Mouse (Mus musculus): ENCODE measurements around the gene Syvn1.

The Syvn1 gene

DNA sequence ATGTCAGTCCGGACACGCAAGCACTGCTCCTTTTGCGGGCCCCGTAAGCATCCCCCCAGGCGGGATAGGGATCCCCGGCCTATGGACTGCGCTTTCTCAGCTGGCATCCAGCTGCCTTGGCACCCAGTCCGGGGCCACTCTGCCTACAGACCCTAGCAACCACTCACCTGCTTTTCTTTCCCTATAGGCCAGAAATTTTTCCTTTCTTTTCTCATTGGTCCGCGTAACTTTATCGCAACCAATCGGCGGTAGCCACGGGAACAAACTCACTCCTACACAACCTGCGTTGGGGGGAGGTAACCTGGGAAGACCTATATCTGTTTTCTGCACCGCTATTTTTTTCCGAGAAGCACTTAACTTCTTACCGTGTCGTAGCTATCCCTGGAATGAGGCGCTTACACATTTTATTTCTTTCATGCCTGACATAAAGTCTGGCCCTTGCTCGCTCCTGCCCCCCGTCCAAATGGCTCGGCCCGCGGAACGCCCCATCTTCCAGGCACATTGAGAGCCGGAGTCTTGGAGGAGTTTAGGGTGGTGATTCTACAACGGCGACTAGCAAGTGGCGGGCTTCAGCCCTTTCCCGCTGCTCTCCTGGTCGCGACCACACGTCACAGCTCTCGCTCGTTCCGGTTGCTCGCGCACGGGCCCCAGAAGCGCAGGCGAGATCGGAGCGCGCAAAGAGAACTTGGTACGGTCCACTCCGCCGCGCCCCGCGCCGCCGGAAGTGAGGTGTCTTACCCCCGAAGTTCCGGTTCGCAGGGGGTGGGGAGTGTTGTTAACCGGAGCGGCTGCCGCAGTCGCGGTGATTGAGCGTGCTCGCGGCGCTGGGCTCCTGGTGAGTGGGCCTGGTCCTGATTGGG lies at the start of gene Syvn1:
Gene Syvn1, plus strand, starts transcription at position 283 of the 860 bp plus-strand sequence.
- DNase-seq (ENCODE audit: low read depth, low spot score), result peak; percentile 95

DNA sequence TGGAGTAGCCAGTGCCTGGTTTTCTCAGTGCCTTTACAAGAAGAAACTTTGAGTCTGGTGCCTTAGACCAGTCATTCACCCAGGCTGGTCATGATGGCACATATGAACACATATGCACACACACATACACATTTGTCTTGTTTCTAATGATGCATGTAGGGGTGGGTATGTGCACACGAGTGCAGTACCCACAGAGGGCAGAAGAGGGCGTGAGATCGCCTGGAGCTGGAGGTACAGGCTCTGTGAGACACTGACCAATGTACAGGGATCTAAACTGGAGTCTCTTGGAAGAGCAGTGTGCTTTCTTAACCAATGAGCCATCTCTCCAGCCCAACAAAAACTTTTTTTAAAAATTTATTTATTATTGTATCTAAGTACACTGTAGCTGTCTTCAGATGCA lies 48.2 kb upstream of the Syvn1 start:
- peak; percentile 75 for DNase-seq (ENCODE audit: low read depth, low spot score)

DNA sequence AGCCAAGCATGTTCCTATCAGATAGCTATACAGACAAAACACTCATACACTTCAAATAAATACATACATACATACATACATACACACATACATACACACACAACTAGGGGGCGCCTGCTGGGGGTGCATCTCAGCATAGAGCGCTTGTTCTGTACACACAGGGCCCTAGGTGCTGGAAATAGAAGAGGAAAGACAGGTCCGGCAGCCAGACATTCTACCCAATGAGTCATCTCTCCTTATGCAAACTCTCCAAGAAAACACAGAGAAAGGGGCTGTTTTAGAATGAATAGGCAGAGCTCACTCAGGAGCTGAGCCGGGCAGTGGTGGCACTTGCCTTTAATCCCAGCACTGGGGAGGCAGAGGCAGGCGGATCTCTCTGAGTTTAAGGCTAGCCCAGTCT lies 46.4 kb upstream of the Syvn1 start:
- no peak for DNase-seq (ENCODE audit: low read depth, low spot score)

DNA sequence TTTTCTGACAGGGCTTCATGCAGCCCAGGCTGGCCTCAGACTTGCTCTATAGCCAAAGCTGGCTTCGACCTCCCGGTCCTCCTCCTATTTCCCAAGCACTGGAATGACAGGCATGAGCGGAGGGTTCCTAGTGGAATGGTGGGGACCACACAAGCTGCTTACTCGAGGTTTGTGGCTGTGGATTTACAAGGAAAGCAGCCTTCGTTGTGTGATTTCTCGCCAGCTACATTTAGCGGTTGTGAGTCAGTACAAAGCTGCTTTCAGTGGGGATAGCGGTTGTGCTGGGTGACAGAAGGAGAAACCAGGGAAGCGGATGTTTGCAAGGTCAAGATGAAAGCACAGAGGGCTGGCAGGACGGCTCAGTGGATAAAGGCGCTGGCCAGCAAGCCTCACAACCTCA lies 40.8 kb upstream of the Syvn1 start:
- DNase-seq (ENCODE audit: low read depth, low spot score), result no peak

DNA sequence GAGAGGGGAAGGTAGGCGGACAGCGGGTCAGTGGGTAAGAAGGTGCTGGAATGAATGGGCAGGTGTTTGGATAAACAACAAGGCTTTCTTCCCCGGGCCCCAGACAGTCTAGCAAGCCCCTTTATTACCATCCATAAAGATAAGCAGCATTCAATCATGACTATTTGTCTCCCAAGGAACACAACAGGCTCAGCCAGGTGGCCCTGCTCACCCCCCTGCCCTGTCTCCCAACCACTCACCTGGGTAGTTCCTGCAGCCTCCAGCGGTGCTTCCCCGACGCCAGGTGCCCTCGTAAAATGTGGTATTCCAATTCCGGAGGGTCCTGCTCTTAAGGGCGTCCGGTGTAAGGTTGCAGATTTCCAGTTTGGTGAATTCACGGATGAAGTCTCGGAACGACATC lies 39.4 kb upstream of the Syvn1 start:
- no peak for DNase-seq (ENCODE audit: low read depth, low spot score)

DNA sequence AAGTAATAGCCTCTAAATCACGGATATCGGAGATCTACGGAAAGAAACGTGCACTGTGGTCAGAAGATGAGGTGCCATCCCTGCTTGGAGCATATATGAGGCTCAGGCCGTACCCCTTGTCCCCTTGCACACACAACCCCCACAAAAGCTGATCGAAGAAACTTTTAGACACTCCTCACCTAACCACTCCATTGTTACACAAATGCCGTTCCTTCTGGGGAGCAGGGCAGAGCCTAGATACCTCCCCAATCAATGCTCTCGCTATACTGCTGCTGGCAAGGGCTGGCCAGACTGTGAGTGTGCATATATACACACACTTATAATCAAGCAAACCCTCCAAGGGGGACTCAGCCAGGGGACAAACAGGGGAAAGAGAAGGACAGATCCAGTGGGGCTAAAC lies 37.2 kb upstream of the Syvn1 start:
- DNase-seq (ENCODE audit: low read depth, low spot score), result no peak

DNA sequence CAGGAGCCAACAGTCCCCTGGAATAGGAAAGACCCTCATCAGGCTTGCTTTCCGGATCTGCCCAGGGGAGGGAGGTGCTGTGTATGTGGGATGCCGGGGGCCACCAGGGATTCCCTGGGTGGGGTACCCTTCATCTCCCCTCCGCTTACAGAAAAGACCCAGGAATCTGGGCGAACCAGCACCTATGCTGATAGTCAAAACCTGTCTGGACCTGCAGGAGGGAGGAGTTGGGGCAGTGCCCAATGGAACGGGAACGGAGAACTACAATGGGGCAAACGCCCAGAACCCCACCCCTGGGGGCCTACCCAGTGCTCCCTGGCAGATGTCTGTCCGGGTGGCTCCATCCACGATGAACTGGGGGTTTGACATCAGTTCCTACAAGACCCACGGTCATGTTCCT lies 32.7 kb upstream of the Syvn1 start:
- no peak for DNase-seq (ENCODE audit: low read depth, low spot score)

DNA sequence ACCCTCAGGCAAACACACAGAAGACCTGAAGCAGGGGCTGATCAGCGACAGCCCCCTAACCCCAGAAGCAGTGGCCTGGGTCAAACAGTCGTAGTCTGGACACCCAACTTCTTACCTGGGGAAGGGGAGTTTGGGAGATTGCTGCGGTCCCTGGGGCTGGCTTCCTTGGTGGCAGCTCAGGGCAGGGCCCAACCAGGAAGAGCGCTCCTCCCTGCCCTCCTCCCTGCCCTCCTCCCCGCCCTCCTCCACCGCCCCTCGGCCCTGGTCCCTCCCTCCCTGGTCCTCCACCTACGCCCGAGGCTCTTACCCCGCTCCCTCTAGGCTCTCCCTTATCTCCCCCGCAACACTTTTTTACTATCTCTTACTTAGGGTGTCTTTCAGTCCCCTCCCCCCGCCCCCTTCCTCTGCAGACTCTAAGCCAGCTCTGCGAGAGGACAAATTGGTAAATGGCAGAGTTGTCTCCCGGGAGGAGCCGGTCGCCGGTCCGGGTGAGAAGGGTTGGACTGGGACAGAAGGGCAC lies 31.3 kb upstream of the Syvn1 start:
- peak; percentile 81 for DNase-seq (ENCODE audit: low read depth, low spot score)

DNA sequence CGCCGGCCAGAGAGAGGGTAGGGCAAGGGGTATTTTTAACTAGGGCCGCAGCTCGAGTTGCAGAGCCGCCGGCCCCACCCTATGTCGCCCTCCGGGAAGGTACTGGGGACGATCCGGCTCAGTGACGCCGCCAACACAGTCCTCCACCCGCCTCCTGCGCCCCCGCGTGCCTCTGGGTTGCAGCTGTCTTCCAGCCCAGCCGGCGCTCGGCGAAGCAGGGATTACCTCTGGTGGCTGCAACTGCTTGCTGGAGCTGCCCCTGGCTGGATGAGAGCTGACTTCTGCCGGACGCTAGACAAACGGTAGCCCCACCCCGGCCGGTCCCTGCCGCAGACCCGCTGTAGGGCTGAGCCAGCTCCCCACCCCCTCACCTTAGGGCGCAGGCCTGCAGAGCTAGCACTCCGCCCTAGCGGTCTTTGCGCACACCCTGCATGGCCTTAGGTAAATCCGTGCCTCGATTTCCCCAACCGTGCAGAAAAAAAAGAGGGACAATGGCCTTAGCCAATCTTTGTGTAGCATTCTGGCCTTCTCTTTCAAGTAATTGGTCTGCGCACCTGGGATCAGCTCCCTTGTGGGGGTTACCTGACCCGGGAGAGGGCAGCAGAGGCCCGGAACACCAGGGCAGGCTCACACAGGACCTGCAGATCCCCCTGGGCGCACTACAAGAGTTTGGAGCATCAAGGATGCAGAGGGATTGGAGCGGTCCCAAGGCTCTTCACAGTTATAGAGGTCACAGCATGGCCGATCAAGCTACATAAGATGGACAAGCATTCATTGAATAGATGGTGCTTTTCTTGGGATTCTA lies 30.7 kb upstream of the Syvn1 start, which contains the start of gene Capn1:
Gene Capn1, minus strand, starts transcription at position 387 of the 805 bp plus-strand sequence.
- DNase-seq (ENCODE audit: low read depth, low spot score), result peak; percentile 88

DNA sequence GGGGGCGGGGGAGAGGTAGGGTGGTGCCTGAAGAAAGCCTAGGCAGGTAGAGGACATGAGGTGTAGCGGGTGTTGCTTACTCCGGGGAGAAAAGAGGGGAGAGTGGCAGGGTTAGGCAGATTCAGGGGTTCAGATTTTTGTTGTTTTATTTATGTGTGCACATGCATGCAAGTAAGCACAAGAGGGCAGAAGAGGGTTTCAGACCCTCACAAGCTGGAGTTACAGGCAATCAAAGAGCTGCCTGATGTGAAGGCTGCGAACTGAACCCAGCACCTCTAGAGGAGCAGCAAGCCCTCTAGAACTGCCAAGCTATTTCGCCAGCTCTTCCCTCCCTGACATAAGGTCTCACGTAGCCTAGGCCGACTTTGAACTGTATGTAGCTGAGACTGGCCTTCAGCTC lies 29.8 kb upstream of the Syvn1 start:
- DNase-seq (ENCODE audit: low read depth, low spot score), result peak; percentile 57

DNA sequence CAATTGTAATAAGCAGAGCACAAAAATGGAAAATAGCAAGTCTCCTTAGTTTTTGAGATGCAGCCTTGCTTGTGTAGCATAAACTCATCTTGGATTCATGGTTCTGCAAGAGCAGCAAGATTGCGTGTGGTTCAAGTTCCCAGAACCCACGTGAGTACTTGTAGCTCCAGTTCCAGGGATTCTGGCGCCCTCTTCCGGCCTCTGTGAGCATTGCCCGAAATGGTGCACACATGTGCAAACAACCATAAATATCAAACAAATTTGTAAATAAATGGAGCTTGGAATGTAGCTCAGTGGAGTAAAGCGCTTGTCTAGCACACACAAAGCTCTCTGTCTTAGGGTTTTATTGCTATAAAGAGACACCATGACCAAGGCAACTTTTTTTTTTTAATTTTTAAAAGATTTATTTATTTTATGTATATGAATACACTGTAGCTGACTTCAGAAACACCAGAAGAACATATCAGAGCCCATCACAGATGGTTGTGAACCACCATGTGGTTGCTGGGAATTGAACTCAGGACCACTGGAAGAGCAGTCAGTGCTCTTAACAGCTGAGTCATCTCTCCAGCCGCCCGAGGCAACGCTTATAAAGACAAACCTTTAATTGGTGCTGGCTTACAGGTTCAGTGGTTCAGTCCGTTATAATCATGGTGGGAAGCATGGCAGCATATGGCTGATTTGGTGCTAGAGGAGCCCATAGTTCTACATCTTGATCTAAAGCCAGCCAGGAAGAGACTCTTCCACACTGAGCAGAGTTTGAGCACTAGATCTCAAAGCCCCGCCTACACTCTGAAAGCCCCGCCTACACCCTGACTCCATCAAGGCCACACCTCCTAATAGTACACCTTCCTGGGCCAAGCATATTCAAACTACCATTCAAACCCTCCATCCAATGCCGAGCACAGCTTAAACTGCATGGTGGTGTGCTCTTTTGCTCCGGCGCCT lies 28.0 kb upstream of the Syvn1 start:
- peak; percentile 95 for DNase-seq (ENCODE audit: low read depth, low spot score)

DNA sequence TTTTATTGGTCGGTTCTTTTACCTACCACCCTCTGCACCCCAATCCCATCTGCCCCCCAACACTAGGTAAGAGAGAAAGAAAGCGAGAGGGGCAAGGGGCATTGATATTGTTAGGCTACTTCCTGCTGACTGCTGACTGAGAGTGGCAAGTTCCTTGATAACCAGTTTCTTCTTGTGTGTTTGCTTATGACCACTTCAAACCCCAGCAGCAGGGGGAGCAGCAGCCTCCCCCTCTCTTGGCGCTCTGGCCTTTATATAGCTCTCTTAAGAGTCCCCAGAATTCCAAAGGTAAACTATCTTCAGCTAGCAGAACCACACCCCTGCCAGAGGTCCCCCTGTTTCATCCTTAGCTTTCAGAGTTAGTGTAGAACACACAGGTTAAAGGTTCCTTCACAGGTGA lies 26.1 kb upstream of the Syvn1 start:
- DNase-seq (ENCODE audit: low read depth, low spot score), result no peak

DNA sequence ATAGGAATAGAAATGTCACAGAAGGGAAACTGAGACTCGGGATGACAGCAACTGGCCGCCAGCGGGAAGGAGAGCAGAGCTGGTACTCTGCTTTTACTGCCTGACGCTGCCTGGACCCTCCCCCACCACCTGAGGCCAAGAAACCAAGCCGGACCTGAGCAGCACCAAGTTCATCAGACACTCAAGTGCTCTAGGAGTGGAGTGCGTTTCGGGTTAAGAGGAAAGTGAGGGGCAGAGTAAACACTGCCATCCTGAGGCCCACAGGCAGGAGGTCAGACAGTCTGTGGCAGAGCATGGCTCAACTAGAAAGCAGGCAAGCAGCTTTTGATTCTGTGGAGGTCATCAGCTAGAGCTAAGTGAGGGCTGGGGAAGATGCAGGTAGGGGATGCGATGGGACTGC lies 23.3 kb upstream of the Syvn1 start:
- no peak for DNase-seq (ENCODE audit: low read depth, low spot score)

DNA sequence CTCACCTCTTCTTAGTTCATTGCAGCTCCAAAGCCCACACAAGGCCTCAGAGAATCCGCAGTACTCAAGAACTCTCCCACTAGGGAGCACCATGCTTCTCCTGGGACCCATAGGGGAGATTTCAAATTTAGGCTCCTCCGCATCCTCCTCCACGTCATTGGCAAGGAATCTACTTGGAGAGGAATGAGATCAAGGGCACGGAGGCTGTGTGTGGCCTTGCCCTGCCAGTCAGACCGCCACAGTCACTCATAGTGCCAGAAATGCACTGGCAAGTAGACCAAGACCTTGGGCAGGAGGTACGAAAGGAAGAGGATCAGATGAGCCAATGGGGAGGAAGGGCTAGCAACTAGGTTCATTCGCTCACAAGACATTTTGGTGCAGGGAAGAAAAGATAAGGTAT lies 22.4 kb upstream of the Syvn1 start:
- no peak for DNase-seq (ENCODE audit: low read depth, low spot score)

DNA sequence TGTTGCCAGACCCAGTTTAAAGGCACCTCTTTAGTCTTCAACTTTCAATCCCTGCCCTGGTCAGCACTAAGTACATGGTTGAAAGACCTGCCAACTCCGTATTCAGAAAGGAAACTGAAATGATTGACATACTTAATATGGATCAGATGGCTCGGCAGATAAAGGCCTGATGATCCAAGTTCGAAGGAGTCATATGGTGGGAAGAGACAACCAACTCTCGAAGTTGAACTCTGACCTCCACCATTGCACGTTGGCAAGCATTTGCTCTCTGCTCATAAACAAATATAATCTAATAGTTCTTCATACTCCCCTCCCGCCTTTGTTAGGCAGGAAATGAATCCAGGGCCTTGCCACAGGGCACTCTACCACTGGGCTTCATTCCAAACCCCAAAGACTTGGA lies 17.4 kb upstream of the Syvn1 start:
- DNase-seq (ENCODE audit: low read depth, low spot score), result no peak

DNA sequence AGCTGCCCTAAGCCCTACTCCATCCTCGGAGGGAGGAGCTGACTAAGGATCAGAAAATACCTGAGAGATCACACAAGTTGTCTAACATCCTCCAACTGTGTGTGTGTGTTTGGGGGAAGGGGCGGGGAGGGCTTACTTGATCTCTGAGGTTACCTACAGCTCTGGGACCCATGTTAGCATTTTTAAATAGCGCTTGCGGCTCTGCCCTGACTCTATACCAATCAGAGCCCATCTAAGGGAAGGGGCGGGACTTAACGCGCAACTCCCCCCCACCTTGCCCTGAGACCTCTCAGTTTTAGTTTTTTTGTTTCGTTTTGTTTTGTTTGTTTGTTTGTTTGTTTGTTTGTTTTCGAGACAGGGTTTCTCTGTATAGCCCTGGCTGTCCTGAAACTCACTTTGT lies 16.9 kb upstream of the Syvn1 start:
- peak; percentile 69 for DNase-seq (ENCODE audit: low read depth, low spot score)

DNA sequence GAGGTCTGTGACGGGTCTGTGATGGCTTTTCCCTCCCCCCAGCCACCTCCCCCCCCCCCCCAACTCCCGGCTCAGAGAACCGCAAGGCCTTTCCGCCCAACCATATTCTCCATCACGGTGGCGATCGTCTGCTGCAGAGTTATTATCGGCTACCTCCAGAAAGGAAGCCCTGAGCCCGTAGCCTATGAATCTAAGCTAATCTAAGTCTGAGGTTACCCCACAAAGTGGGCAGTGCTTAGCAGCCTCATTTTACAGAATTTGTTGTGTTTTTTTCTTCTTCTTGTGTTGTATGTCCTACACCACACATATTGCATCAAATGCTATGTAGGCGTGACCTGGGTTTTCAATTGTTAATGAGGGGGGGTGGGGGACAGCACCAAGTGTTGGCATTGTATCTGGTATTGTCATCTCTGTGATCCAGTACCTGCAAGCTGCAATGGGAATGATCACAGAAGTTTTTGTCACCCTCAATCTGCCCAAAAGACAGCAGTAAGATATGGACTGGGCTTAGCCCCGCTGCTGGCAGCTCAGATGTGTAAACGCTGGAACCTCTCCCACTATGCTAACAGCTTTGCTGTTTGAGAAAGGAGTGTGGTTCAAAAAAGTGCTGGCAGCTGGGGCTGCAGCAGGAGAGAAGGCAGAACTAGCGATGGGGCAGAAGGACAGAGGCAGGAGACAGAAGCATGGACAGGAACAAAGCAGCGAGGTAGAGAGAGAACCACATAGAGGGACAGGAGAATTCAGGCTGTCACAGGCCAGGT lies 15.7 kb upstream of the Syvn1 start:
- DNase-seq (ENCODE audit: low read depth, low spot score), result no peak

DNA sequence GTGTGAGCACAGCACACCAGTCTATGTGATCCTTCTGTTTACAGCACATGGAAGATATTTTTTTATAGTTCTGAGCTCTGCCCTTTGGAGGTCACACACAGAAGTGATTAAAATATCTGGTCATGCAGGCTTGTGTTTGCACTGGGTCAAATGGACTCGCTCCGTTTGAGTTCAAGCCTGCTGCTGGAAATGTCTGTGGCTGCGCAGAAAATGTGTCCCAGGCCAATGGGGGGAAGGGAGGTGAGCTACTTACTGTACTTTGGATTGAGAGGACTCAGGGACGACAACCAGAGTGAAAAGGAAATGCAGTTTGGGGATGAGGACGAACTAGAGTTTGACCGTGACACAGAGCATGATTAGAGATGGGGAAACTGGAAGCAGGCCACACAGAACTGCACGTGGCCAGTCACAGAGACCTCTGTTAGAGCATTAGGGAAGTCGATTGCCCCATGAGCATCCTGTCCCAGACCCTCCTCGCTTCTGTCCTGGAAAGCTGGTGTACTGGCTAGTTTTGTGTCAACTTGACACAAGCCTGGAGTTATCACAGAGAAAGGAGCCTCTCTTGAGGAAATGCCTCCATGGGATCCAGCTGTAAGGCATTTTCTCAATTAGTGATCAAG lies 10.3 kb upstream of the Syvn1 start:
- DNase-seq (ENCODE audit: low read depth, low spot score), result no peak

DNA sequence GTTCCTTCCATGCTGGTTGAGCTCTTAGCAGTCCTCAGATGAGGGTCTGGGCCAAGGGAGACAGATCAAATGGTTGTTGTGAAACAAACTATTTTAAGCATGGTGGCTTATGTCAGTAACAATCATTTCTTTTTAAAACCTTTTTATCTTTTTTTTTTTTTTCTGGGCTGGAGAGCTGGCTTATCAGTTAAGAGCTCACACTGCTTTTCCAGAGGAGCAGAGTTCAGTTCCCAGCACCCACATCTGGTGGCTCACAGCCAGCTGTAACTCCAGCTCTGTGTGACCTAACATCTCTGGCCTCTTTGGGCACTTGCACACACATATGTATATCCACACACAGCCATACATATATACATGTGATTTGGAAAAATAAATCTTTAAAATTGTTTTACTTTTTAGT lies 8.7 kb upstream of the Syvn1 start:
- no peak for DNase-seq (ENCODE audit: low read depth, low spot score)

DNA sequence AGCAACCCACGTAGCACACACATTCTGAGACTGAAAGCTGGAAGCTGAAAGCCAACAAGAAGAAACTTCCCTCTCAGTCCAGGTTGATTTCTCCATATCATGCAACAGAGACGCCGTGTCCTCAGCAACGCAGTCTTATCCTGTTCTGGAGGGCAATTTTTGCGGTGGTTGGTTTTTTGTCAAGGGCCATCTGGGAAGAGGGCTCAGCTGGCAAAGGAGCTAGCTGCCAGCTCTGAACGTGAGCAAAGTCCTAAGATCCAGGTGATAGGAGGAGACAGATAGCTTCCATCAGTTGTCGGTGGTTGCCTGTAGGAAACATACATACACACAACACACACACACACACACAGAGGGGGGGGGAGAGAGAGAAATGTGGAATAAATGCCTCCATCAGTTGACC lies 8.1 kb upstream of the Syvn1 start:
- no peak for DNase-seq (ENCODE audit: low read depth, low spot score)
